Comparison of ENCODE assay signal across 18 mouse cellular contexts in genomic region chr11:45592890-45593642, GRCm38 (mm10).
DNase-seq lines count a peak whose midpoint lies in the region; ATAC-seq and TF ChIP-seq lines count a peak whose summit lies in the region.
"Had no signal": no experiment of that assay in that cellular context is flagged by ENCODE, and none has a peak within 500 bp of the region (broad histone marks: within the 10 kb centered on the region; RNA-seq: fewer than 3 reads in every experiment).

No protein-coding gene starts in this region.

- no peak overlapping the region for H3K4me3 ChIP-seq in midbrain, postnatal 0 days (ENCODE audit: low read depth, low read length)
- H3K4me3 ChIP-seq in midbrain, embryonic 15.5 days = no peak overlapping the region
- no peak overlapping the region for H3K4me3 ChIP-seq in limb, embryonic 10.5 days
- H3K4me3 ChIP-seq in gastrocnemius, adult 2 months = no peak overlapping the region
- H3K4me3 ChIP-seq: erythroblast, embryonic 14.5 days; heart, embryonic 15.5 days; kidney, embryonic 15.5 days; liver, embryonic 15.5 days had no signal

- TF ChIP-seq CTCF in midbrain, postnatal 0 days (IDR thresholded peaks at IDR 0.05) = no peak
- TF ChIP-seq CTCF in gastrocnemius, adult 2 months (IDR thresholded peaks at IDR 0.05) = no peak

- no peak overlapping the region for H3K4me2 ChIP-seq in midbrain, postnatal 0 days (ENCODE audit: low read depth, low read length, poor library complexity, severe bottlenecking)
- H3K4me2 ChIP-seq in midbrain, embryonic 15.5 days = no peak overlapping the region
- H3K4me2 ChIP-seq: heart, embryonic 15.5 days; kidney, embryonic 15.5 days; liver, embryonic 15.5 days had no signal

- no peaks in the 10 kb centered on the region for H3K36me3 ChIP-seq in midbrain, postnatal 0 days (ENCODE audit: insufficient read depth, low read length)
- no peaks in the 10 kb centered on the region for H3K36me3 ChIP-seq in midbrain, embryonic 15.5 days (replicated peaks)
- no peaks in the 10 kb centered on the region for H3K36me3 ChIP-seq in limb, embryonic 10.5 days
- H3K36me3 ChIP-seq: heart, embryonic 15.5 days; kidney, embryonic 15.5 days; liver, embryonic 15.5 days had no signal

- intact Hi-C loops in gastrocnemius, adult 2 months (cut with DNase I) = no loop called here

- WGBS in midbrain, postnatal 0 days = 52% methylated on average over 11 of the region's 11 CpGs
- 49% methylated on average over 11 of the region's 11 CpGs for WGBS in midbrain, embryonic 15.5 days
- 43% methylated on average over 11 of the region's 11 CpGs for WGBS in limb, embryonic 10.5 days

- no peak for ATAC-seq in midbrain, postnatal 0 days (ENCODE audit: low FRiP score)
- no peak for ATAC-seq in midbrain, embryonic 15.5 days (replicated peaks)
- ATAC-seq: inflammation-experienced regulatory T-cells, adult 6 months had no signal

- no peak overlapping the region for H3K9ac ChIP-seq in midbrain, postnatal 0 days (replicated peaks; ENCODE audit: low read length, poor library complexity, severe bottlenecking)
- no peak overlapping the region for H3K9ac ChIP-seq in midbrain, embryonic 15.5 days
- H3K9ac ChIP-seq: heart, embryonic 15.5 days; kidney, embryonic 15.5 days; liver, embryonic 15.5 days had no signal

- H3K27ac ChIP-seq in midbrain, postnatal 0 days (ENCODE audit: low read depth, low read length) = no peak overlapping the region
- no peak overlapping the region for H3K27ac ChIP-seq in midbrain, embryonic 15.5 days
- peak overlapping the region; percentile 78 for H3K27ac ChIP-seq in limb, embryonic 10.5 days
- no peak overlapping the region for H3K27ac ChIP-seq in gastrocnemius, adult 2 months
- H3K27ac ChIP-seq: heart, embryonic 15.5 days; kidney, embryonic 15.5 days; liver, embryonic 15.5 days had no signal

- H3K4me1 ChIP-seq in midbrain, postnatal 0 days (ENCODE audit: insufficient read depth, low read length) = no peaks in the 10 kb centered on the region
- 0 out of 2 replicates have a peak, but pooled peaks cover 3% of the 10 kb centered on the region for H3K4me1 ChIP-seq in midbrain, embryonic 15.5 days
- peaks cover 47% of the 10 kb centered on the region for H3K4me1 ChIP-seq in limb, embryonic 10.5 days
- H3K4me1 ChIP-seq: heart, embryonic 15.5 days; kidney, embryonic 15.5 days; liver, embryonic 15.5 days had no signal

- no peaks in the 10 kb centered on the region for H3K27me3 ChIP-seq in midbrain, postnatal 0 days (ENCODE audit: insufficient read depth, low read length)
- H3K27me3 ChIP-seq in midbrain, embryonic 15.5 days (replicated peaks) = no peaks in the 10 kb centered on the region
- no peaks in the 10 kb centered on the region for H3K27me3 ChIP-seq in limb, embryonic 10.5 days (ENCODE audit: low read depth, poor library complexity, severe bottlenecking)
- H3K27me3 ChIP-seq: heart, embryonic 15.5 days; kidney, embryonic 15.5 days; liver, embryonic 15.5 days had no signal

- H3K9me3 ChIP-seq in midbrain, postnatal 0 days (ENCODE audit: low read length) = no peaks in the 10 kb centered on the region
- H3K9me3 ChIP-seq in midbrain, embryonic 15.5 days = no peaks in the 10 kb centered on the region
- no peaks in the 10 kb centered on the region for H3K9me3 ChIP-seq in limb, embryonic 10.5 days (replicated peaks)
- H3K9me3 ChIP-seq: heart, embryonic 15.5 days; kidney, embryonic 15.5 days; liver, embryonic 15.5 days had no signal

- DNase-seq in embryo, embryonic 10 days (ENCODE audit: low spot score) = peak; percentile 12
- DNase-seq in embryo, embryonic 9.5 days (ENCODE audit: extremely low spot score) = no peak
- DNase-seq in midbrain, postnatal 0 days (ENCODE audit: low spot score) = peak; percentile 8
- DNase-seq in limb, embryonic 10.5 days (ENCODE audit: low spot score) = peak; percentile 56
- DNase-seq in urinary bladder, postnatal 25 days (ENCODE audit: low spot score) = no peak
- no peak for DNase-seq in gastrocnemius, adult 2 months
- no peak for DNase-seq in testis, postnatal 10 days (ENCODE audit: low spot score)
- DNase-seq: adrenal gland, adult 8-10 months; cerebellum, postnatal 36 days; heart, adult 11 months; lung, postnatal 36 days; thymus, adult 2 months had no signal

Comparison
In these comparisons a context has a peak if more than half of its experiments do, and no peak if none do; other contexts are left out.
1. DNase-seq: peak in embryo, embryonic 10 days (single experiment), midbrain, postnatal 0 days (single experiment) and limb, embryonic 10.5 days (single experiment); none in embryo, embryonic 9.5 days (single experiment), urinary bladder, postnatal 25 days (single experiment), gastrocnemius, adult 2 months (single experiment) and testis, postnatal 10 days (single experiment).